Mouse (Mus musculus) limb, embryonic 14.5 days (tissue): ENCODE measurements around the gene Stim2. TPM values are rescaled to one million over a fixed set of nuclear protein-coding genes. Genes with fewer than 3 reads are reported as not detected.

Source experiments
- ATAC-seq: fragments of 200-750 bp; cut with Nextera tagmentation; 2 replicates; pipeline ENCODE4 v1.8.0; 2017; ENCODE audit warnings: low read depth, moderate number of reproducible peaks, moderate TSS enrichment; ENCODE audit not compliant: low FRiP score
- DNase-seq: peaks from one replicate; pipeline ENCODE4 v3.0.0-alpha.2; 2015; ENCODE audit warnings: low spot score
- H3K27ac ChIP-seq: fragments of 300-500 bp; sonication (generic); replicated peaks from 2 replicates; pipeline ENCODE4 v1.5.1; 2014; ENCODE audit warnings: low read depth, mild to moderate bottlenecking, low read length, moderate library complexity, mixed read lengths
- H3K27me3 ChIP-seq: fragments of 300-500 bp; sonication (generic); 2 replicates; pipeline ENCODE4 v1.6.1; 2014; ENCODE audit warnings: low read length, mixed read lengths; ENCODE audit not compliant: control insufficient read depth, insufficient read depth
- H3K36me3 ChIP-seq: fragments of 300-500 bp; sonication (generic); 2 replicates; pipeline ENCODE4 v1.6.1; 2014; ENCODE audit warnings: mild to moderate bottlenecking, low read length, moderate library complexity, mixed read lengths; ENCODE audit not compliant: control insufficient read depth, insufficient read depth
- H3K4me1 ChIP-seq: fragments of 300-500 bp; sonication (generic); 2 replicates; pipeline ENCODE4 v1.6.1; 2014; ENCODE audit warnings: antibody characterized with exemption, low read length, mixed read lengths; ENCODE audit not compliant: control insufficient read depth, insufficient read depth
- H3K4me2 ChIP-seq: fragments of 300-500 bp; sonication (generic); replicated peaks from 2 replicates; pipeline ENCODE4 v1.6.1; 2014; ENCODE audit warnings: low read depth, mild to moderate bottlenecking, low read length, moderate library complexity; ENCODE audit not compliant: severe bottlenecking
- H3K4me3 ChIP-seq: fragments of 300-500 bp; sonication (generic); replicated peaks from 2 replicates; pipeline ENCODE4 v1.5.1; 2014; ENCODE audit warnings: low read length
- H3K9ac ChIP-seq: fragments of 300-500 bp; sonication (generic); 2 replicates; pipeline ENCODE4 v1.6.1; 2014; ENCODE audit warnings: mild to moderate bottlenecking, low read depth, low read length, moderate library complexity; ENCODE audit not compliant: severe bottlenecking
- H3K9me3 ChIP-seq: fragments of 300-500 bp; sonication (generic); 2 replicates; pipeline ENCODE4 v1.6.1; 2016; ENCODE audit warnings: low read length; ENCODE audit not compliant: control insufficient read depth
- POLR2A ChIP-seq: fragments of 200-500 bp; IDR thresholded peaks from 2 replicates; pipeline ENCODE4 v1.8.0; 2012; ENCODE audit warnings: inconsistent platforms, mild to moderate bottlenecking, moderate library complexity, borderline replicate concordance; ENCODE audit not compliant: insufficient read depth, insufficient read length; ENCODE audit errors: extremely low read depth
- WGBS: fragments of 180-500 bp; shearing (Covaris S2); extraction: QIAGEN DNeasy Blood & Tissue Kit; methylation state at CpG from one replicate; pipeline ENCODE4 v1.1.7; 2014; 5-methylcytosine and 5-hydroxymethylcytosine counted together
- polyA plus RNA-seq, 2 experiments: library from polyadenylated mRNA; depleted of rRNA in 1 of 2; stranded (reverse) in 1 of 2; unstranded in 1 of 2; fragments of >200 nt; fragmentation: Nextera tagmentation in 1 of 2; extraction: Ambion mirVana in 1 of 2; gene quantifications; 2 replicates each; pipeline versions ENCODE4 v1.2.1 to v1.2.3; 2012 to 2014

The Stim2 gene
- polyA plus RNA-seq, 2 experiments: 13.6 to 27.4 TPM

- Histone ChIP-seq H3K4me2 (peak overlapping the region; percentile 92), H3K36me3 (no peaks in the 10 kb centered on the region), H3K9me3 (no peaks in the 10 kb centered on the region), H3K27me3 (no peaks in the 10 kb centered on the region), H3K4me1 (peaks cover 21% of the 10 kb centered on the region), H3K4me3 (peak overlapping the region; percentile 90), H3K9ac (peak overlapping the region; percentile 86), H3K27ac (0 out of 2 replicates have a peak overlapping the region, but pooled peaks have one; percentile 82)
- ATAC-seq (no peak), DNase-seq (no peak)
- 1% methylated on average over 2 of the region's 2 CpGs for WGBS
- no peak for TF ChIP-seq POLR2A
Measured at GRCm38 (mm10) chr5:53999831-54000230, 1.5 kb downstream of the Stim2 start.

- ATAC-seq (no peak), DNase-seq (no peak)
- peaks cover 18% of the 10 kb centered on the region for H3K4me1 ChIP-seq
- 27% methylated on average over 5 of the region's 5 CpGs for WGBS
- H3K9ac ChIP-seq: no peak overlapping the region
- H3K27me3 ChIP-seq: no peaks in the 10 kb centered on the region
- H3K27ac ChIP-seq: no peak overlapping the region
- H3K9me3 ChIP-seq: no peaks in the 10 kb centered on the region
- H3K4me2 ChIP-seq: peak overlapping the region; percentile 27; the same call in 1 of the 2 replicates
- TF ChIP-seq POLR2A: no peak
- H3K4me3 ChIP-seq: no peak overlapping the region
- H3K36me3 ChIP-seq: no peaks in the 10 kb centered on the region
Measured at GRCm38 (mm10) chr5:54001021-54001420, 2.7 kb downstream of the Stim2 start.

GRCm38 (mm10) chr5:54005111-54005864 lies 7.0 kb downstream of the Stim2 start:
- Histone ChIP-seq H3K36me3 (no peaks in the 10 kb centered on the region), H3K4me2 (no peak overlapping the region), H3K4me3 (no peak overlapping the region), H3K27me3 (no peaks in the 10 kb centered on the region), H3K9me3 (no peaks in the 10 kb centered on the region), H3K27ac (no peak overlapping the region), H3K9ac (no peak overlapping the region), H3K4me1 (peaks cover 8% of the 10 kb centered on the region)
- ATAC-seq (no peak), DNase-seq (no peak)
- 64% methylated on average over 2 of the region's 2 CpGs for WGBS
- no peak for TF ChIP-seq POLR2A

GRCm38 (mm10) chr5:54005865-54006225 lies 7.5 kb downstream of the Stim2 start:
- ATAC-seq (no peak), DNase-seq (no peak)
- TF ChIP-seq POLR2A: no peak
- Histone ChIP-seq H3K9me3 (no peaks in the 10 kb centered on the region), H3K4me2 (no peak overlapping the region), H3K36me3 (no peaks in the 10 kb centered on the region), H3K4me1 (peaks cover 4% of the 10 kb centered on the region; the same call in 1 of the 2 replicates), H3K27me3 (no peaks in the 10 kb centered on the region), H3K9ac (no peak overlapping the region), H3K4me3 (no peak overlapping the region), H3K27ac (no peak overlapping the region)
- WGBS: 27% methylated on average over 6 of the region's 6 CpGs

- ATAC-seq: no peak
- H3K27me3 ChIP-seq: no peaks in the 10 kb centered on the region
Measured at GRCm38 (mm10) chr5:54006845-54007244, 8.5 kb downstream of the Stim2 start.

More at GRCm38 (mm10) chr5:54006845-54007244, 8.5 kb downstream of the Stim2 start:
- no peak overlapping the region for H3K9ac ChIP-seq
- 97% methylated on average over 1 of the region's 1 CpGs for WGBS
- H3K27ac ChIP-seq: no peak overlapping the region
- no peaks in the 10 kb centered on the region for H3K36me3 ChIP-seq
- no peak for DNase-seq
- no peak overlapping the region for H3K4me3 ChIP-seq
- H3K4me1 ChIP-seq: no peaks in the 10 kb centered on the region
- TF ChIP-seq POLR2A: no peak
- no peak overlapping the region for H3K4me2 ChIP-seq
- H3K9me3 ChIP-seq: no peaks in the 10 kb centered on the region
